Mouse (Mus musculus): ENCODE results near the gene Gm13290. TPM values are rescaled to one million over a fixed set of nuclear protein-coding genes. Genes with fewer than 3 reads are reported as not detected.
"Not testable (repeated sequence)": the region's sequence is repeated elsewhere in the genome, so short reads cannot be mapped to it uniquely, and the experiment has no call there.

The Gm13290 gene
- polyA plus RNA-seq, 1 experiment from 2014 or later: 0.55 TPM

GRCm38 (mm10) chr4:88782335-88782734, 8.7 kb downstream of the Gm13290 start:
- not testable (repeated sequence) for H3K9me3 ChIP-seq (ENCODE audit: control insufficient read depth, low read length); H3K27ac ChIP-seq (replicated peaks); H3K36me3 ChIP-seq (ENCODE audit: control insufficient read depth, insufficient read depth, low read length); DNase-seq (ENCODE audit: low spot score); H3K27me3 ChIP-seq (ENCODE audit: control insufficient read depth, insufficient read depth, low read length); ATAC-seq (ENCODE audit: low FRiP score, low TSS enrichment); H3K4me3 ChIP-seq (ENCODE audit: low read depth, low read length); H3K9ac ChIP-seq (ENCODE audit: low read length); H3K4me1 ChIP-seq (replicated peaks; ENCODE audit: control insufficient read depth, insufficient read depth)
- TF ChIP-seq CTCF (IDR thresholded peaks at IDR 0.05; ENCODE audit: low read depth): peak; percentile 36
- H3K4me2 ChIP-seq (replicated peaks; ENCODE audit: low read depth): 0 out of 2 replicates have a peak overlapping the region, but pooled peaks have one; percentile 29
- WGBS: no CpG with 5 or more reads among the region's 31 CpGs

DNA sequence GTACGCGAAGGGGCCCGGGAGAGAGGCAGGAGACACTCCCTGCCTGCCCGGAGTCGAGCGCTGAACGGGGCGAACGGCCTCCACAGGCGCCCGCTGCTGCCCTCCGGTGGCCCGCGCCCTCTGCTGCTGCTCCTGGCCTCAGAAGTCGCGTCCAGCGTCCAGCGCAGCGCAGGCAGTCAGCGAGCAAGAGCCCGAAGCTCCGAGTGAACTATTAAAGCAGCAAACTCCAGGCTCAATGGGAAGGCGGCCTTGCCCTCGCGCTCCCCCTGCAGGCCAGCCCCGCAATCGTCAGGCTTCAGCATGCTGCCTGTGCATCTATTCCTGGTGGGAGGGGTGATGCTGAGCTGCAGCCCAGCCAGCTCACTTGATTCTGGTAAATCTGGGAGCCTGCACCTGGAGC, 11.8 kb downstream of the Gm13290 start, which contains the start of gene Gm13276:
Gene Gm13276, plus strand, starts transcription at position 301 of the 400 bp plus-strand sequence.
- ATAC-seq (ENCODE audit: low FRiP score, low TSS enrichment); H3K4me2 ChIP-seq (replicated peaks; ENCODE audit: low read depth); H3K9me3 ChIP-seq (ENCODE audit: control insufficient read depth, low read length); H3K9ac ChIP-seq (ENCODE audit: low read length); H3K4me3 ChIP-seq (ENCODE audit: low read depth, low read length); H3K4me1 ChIP-seq (replicated peaks; ENCODE audit: control insufficient read depth, insufficient read depth); H3K36me3 ChIP-seq (ENCODE audit: control insufficient read depth, insufficient read depth, low read length); H3K27ac ChIP-seq (replicated peaks); DNase-seq (ENCODE audit: low spot score); H3K27me3 ChIP-seq (ENCODE audit: control insufficient read depth, insufficient read depth, low read length): not testable (repeated sequence)
- no CpG with 5 or more reads among the region's 27 CpGs for WGBS

- DNase-seq (ENCODE audit: low spot score); H3K36me3 ChIP-seq (ENCODE audit: control insufficient read depth, insufficient read depth, low read length); H3K27me3 ChIP-seq (ENCODE audit: control insufficient read depth, insufficient read depth, low read length); H3K4me3 ChIP-seq (ENCODE audit: low read depth, low read length); H3K9ac ChIP-seq (ENCODE audit: low read length); H3K4me2 ChIP-seq (replicated peaks; ENCODE audit: low read depth); ATAC-seq (ENCODE audit: low FRiP score, low TSS enrichment); H3K4me1 ChIP-seq (replicated peaks; ENCODE audit: control insufficient read depth, insufficient read depth); H3K9me3 ChIP-seq (ENCODE audit: control insufficient read depth, low read length); H3K27ac ChIP-seq (replicated peaks): not testable (repeated sequence)
- peak; percentile 59 for TF ChIP-seq CTCF (IDR thresholded peaks at IDR 0.05; ENCODE audit: low read depth)
- WGBS: 0% methylated on average over 1 of the region's 28 CpGs
These were observed 14.8 kb downstream of the Gm13290 start, which contains the start of gene Gm13277 for GRCm38 (mm10) chr4:88788402-88788801. Gm13277 (plus strand) TSS chr4:88788632.

DNA sequence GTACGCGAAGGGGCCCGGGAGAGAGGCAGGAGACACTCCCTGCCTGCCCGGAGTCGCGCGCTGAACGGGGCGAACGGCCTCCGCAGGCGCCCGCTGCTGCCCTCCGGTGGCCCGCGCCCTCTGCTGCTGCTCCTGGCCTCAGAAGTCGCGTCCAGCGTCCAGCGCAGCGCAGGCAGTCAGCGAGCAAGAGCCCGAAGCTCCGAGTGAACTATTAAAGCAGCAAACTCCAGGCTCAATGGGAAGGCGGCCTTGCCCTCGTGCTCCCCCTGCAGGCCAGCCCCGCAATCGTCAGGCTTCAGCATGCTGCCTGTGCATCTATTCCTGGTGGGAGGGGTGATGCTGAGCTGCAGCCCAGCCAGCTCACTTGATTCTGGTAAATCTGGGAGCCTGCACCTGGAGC, 17.6 kb downstream of the Gm13290 start, which contains the start of gene Gm13278:
Gene Gm13278, plus strand, starts transcription at position 301 of the 400 bp plus-strand sequence.
- not testable (repeated sequence) for H3K9me3 ChIP-seq (ENCODE audit: control insufficient read depth, low read length); H3K4me3 ChIP-seq (ENCODE audit: low read depth, low read length); H3K9ac ChIP-seq (ENCODE audit: low read length); ATAC-seq (ENCODE audit: low FRiP score, low TSS enrichment); H3K27ac ChIP-seq (replicated peaks); H3K36me3 ChIP-seq (ENCODE audit: control insufficient read depth, insufficient read depth, low read length); H3K4me1 ChIP-seq (replicated peaks; ENCODE audit: control insufficient read depth, insufficient read depth); DNase-seq (ENCODE audit: low spot score); H3K4me2 ChIP-seq (replicated peaks; ENCODE audit: low read depth); H3K27me3 ChIP-seq (ENCODE audit: control insufficient read depth, insufficient read depth, low read length)
- WGBS: no CpG with 5 or more reads among the region's 28 CpGs

DNA sequence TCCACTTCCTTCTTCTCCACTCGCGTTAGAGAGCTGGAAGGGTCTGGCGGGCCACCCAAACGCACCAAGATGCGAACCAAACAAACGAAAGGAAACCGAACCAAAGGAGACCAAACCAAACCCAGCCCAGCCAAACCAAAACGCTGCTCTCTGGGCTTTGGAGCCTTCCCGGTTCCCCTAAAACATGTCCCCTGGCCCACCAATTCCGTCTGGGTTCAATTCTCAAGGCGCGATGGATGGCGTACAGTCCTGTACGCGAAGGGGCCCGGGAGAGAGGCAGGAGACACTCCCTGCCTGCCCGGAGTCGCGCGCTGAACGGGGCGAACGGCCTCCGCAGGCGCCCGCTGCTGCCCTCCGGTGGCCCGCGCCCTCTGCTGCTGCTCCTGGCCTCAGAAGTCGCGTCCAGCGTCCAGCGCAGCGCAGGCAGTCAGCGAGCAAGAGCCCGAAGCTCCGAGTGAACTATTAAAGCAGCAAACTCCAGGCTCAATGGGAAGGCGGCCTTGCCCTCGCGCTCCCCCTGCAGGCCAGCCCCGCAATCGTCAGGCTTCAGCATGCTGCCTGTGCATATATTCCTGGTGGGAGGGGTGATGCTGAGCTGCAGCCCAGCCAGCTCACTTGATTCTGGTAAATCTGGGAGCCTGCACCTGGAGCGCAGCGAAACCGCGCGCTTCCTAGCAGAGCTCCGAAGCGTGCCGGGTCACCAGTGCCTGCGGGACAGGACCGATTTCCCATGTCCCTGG, 20.5 kb downstream of the Gm13290 start, which contains the start of gene Gm13275:
Gene Gm13275, plus strand, starts transcription at position 552 of the 740 bp plus-strand sequence.
- ATAC-seq (ENCODE audit: low FRiP score, low TSS enrichment); H3K9ac ChIP-seq (ENCODE audit: low read length); H3K27me3 ChIP-seq (ENCODE audit: control insufficient read depth, insufficient read depth, low read length); H3K4me2 ChIP-seq (replicated peaks; ENCODE audit: low read depth); H3K9me3 ChIP-seq (ENCODE audit: control insufficient read depth, low read length); H3K27ac ChIP-seq (replicated peaks); DNase-seq (ENCODE audit: low spot score); H3K4me3 ChIP-seq (ENCODE audit: low read depth, low read length); H3K36me3 ChIP-seq (ENCODE audit: control insufficient read depth, insufficient read depth, low read length); H3K4me1 ChIP-seq (replicated peaks; ENCODE audit: control insufficient read depth, insufficient read depth): not testable (repeated sequence)
- TF ChIP-seq CTCF (IDR thresholded peaks at IDR 0.05; ENCODE audit: low read depth): peak; percentile 47
- WGBS: 0% methylated on average over 7 of the region's 52 CpGs

DNA sequence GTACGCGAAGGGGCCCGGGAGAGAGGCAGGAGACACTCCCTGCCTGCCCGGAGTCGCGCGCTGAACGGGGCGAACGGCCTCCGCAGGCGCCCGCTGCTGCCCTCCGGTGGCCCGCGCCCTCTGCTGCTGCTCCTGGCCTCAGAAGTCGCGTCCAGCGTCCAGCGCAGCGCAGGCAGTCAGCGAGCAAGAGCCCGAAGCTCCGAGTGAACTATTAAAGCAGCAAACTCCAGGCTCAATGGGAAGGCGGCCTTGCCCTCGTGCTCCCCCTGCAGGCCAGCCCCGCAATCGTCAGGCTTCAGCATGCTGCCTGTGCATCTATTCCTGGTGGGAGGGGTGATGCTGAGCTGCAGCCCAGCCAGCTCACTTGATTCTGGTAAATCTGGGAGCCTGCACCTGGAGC, 23.5 kb downstream of the Gm13290 start, which contains the start of gene Gm13279:
Gene Gm13279, plus strand, starts transcription at position 301 of the 400 bp plus-strand sequence.
- H3K9me3 ChIP-seq (ENCODE audit: control insufficient read depth, low read length); H3K9ac ChIP-seq (ENCODE audit: low read length); H3K4me2 ChIP-seq (replicated peaks; ENCODE audit: low read depth); ATAC-seq (ENCODE audit: low FRiP score, low TSS enrichment); H3K4me3 ChIP-seq (ENCODE audit: low read depth, low read length); H3K36me3 ChIP-seq (ENCODE audit: control insufficient read depth, insufficient read depth, low read length); H3K27me3 ChIP-seq (ENCODE audit: control insufficient read depth, insufficient read depth, low read length); DNase-seq (ENCODE audit: low spot score); H3K4me1 ChIP-seq (replicated peaks; ENCODE audit: control insufficient read depth, insufficient read depth); H3K27ac ChIP-seq (replicated peaks): not testable (repeated sequence)
- no CpG with 5 or more reads among the region's 28 CpGs for WGBS

GRCm38 (mm10) chr4:88799365-88799764, 25.7 kb downstream of the Gm13290 start, which contains the start of gene Gm13285:
Gm13285 (plus strand) TSS chr4:88799665.
- ATAC-seq (ENCODE audit: low FRiP score, low TSS enrichment); H3K9ac ChIP-seq (ENCODE audit: low read length); H3K9me3 ChIP-seq (ENCODE audit: control insufficient read depth, low read length); H3K4me1 ChIP-seq (replicated peaks; ENCODE audit: control insufficient read depth, insufficient read depth); DNase-seq (ENCODE audit: low spot score); H3K27me3 ChIP-seq (ENCODE audit: control insufficient read depth, insufficient read depth, low read length); H3K27ac ChIP-seq (replicated peaks); H3K36me3 ChIP-seq (ENCODE audit: control insufficient read depth, insufficient read depth, low read length); H3K4me3 ChIP-seq (ENCODE audit: low read depth, low read length); H3K4me2 ChIP-seq (replicated peaks; ENCODE audit: low read depth): not testable (repeated sequence)
- WGBS: 21% methylated on average over 2 of the region's 7 CpGs

- not testable (repeated sequence) for DNase-seq (ENCODE audit: low spot score); H3K4me1 ChIP-seq (replicated peaks; ENCODE audit: control insufficient read depth, insufficient read depth); H3K36me3 ChIP-seq (ENCODE audit: control insufficient read depth, insufficient read depth, low read length); ATAC-seq (ENCODE audit: low FRiP score, low TSS enrichment); H3K4me2 ChIP-seq (replicated peaks; ENCODE audit: low read depth); H3K9me3 ChIP-seq (ENCODE audit: control insufficient read depth, low read length); H3K27ac ChIP-seq (replicated peaks); H3K9ac ChIP-seq (ENCODE audit: low read length); H3K4me3 ChIP-seq (ENCODE audit: low read depth, low read length); H3K27me3 ChIP-seq (ENCODE audit: control insufficient read depth, insufficient read depth, low read length)
- WGBS: no CpG with 5 or more reads among the region's 29 CpGs
These were observed 29.3 kb downstream of the Gm13290 start, which contains the start of gene Gm13287 for GRCm38 (mm10) chr4:88802954-88803353. Gm13287 (plus strand) TSS chr4:88803254.

GRCm38 (mm10) chr4:88805231-88805630, 31.6 kb downstream of the Gm13290 start, which contains the start of gene Gm13288:
Gm13288 (plus strand) TSS chr4:88805531.
- DNase-seq (ENCODE audit: low spot score); H3K9ac ChIP-seq (ENCODE audit: low read length); H3K4me2 ChIP-seq (replicated peaks; ENCODE audit: low read depth); H3K36me3 ChIP-seq (ENCODE audit: control insufficient read depth, insufficient read depth, low read length); H3K4me3 ChIP-seq (ENCODE audit: low read depth, low read length); H3K27me3 ChIP-seq (ENCODE audit: control insufficient read depth, insufficient read depth, low read length); H3K9me3 ChIP-seq (ENCODE audit: control insufficient read depth, low read length); H3K4me1 ChIP-seq (replicated peaks; ENCODE audit: control insufficient read depth, insufficient read depth); ATAC-seq (ENCODE audit: low FRiP score, low TSS enrichment); H3K27ac ChIP-seq (replicated peaks): not testable (repeated sequence)
- no CpG with 5 or more reads among the region's 8 CpGs for WGBS
